Mouse (Mus musculus): ENCODE results near the gene Cop1.
A peak's percentile ranks its signal among the peaks of the same experiment; 100 is the strongest.

Gene Cop1

GRCm38 (mm10) chr1:159290219-159290618 is 58.1 kb downstream of the Cop1 start:
- DNase-seq (ENCODE audit: low read depth, low spot score) = peak; percentile 68

- no peak for DNase-seq (ENCODE audit: low read depth, low spot score)
These were observed 58.7 kb downstream of the Cop1 start for GRCm38 (mm10) chr1:159290859-159291258.

- DNase-seq (ENCODE audit: low read depth, low spot score) = no peak
These were observed 69.4 kb downstream of the Cop1 start for GRCm38 (mm10) chr1:159301418-159302082.

GRCm38 (mm10) chr1:159313625-159314024 is 81.5 kb downstream of the Cop1 start:
- no peak for DNase-seq (ENCODE audit: low read depth, low spot score)

- DNase-seq (ENCODE audit: low read depth, low spot score) = peak; percentile 43
These were observed 90.5 kb downstream of the Cop1 start for GRCm38 (mm10) chr1:159322586-159322985.

- DNase-seq (ENCODE audit: low read depth, low spot score) = peak; percentile 53
These were observed 98.9 kb downstream of the Cop1 start for GRCm38 (mm10) chr1:159331008-159331407.

GRCm38 (mm10) chr1:159334157-159334556 is 102.0 kb downstream of the Cop1 start:
- no peak for DNase-seq (ENCODE audit: low read depth, low spot score)

GRCm38 (mm10) chr1:159342355-159342754 is 110.2 kb downstream of the Cop1 start:
- DNase-seq (ENCODE audit: low read depth, low spot score) = peak; percentile 16

GRCm38 (mm10) chr1:159355027-159355570 is 123.0 kb downstream of the Cop1 start:
- DNase-seq (ENCODE audit: low read depth, low spot score) = peak; percentile 68

- DNase-seq (ENCODE audit: low read depth, low spot score) = peak; percentile 37
These were observed 126.6 kb downstream of the Cop1 start for GRCm38 (mm10) chr1:159358713-159359112.

GRCm38 (mm10) chr1:159371881-159372390 is 139.8 kb downstream of the Cop1 start:
- DNase-seq (ENCODE audit: low read depth, low spot score) = no peak

- no peak for DNase-seq (ENCODE audit: low read depth, low spot score)
These were observed 150.1 kb downstream of the Cop1 start for GRCm38 (mm10) chr1:159382218-159382617.

GRCm38 (mm10) chr1:159382916-159383315 is 150.8 kb downstream of the Cop1 start:
- no peak for DNase-seq (ENCODE audit: low read depth, low spot score)

GRCm38 (mm10) chr1:159386458-159386857 is 154.3 kb downstream of the Cop1 start:
- DNase-seq (ENCODE audit: low read depth, low spot score) = peak; percentile 72

- DNase-seq (ENCODE audit: low read depth, low spot score) = peak; percentile 47
These were observed 156.5 kb downstream of the Cop1 start for GRCm38 (mm10) chr1:159388565-159389024.

GRCm38 (mm10) chr1:159390049-159390448 is 157.9 kb downstream of the Cop1 start:
- peak; percentile 89 for DNase-seq (ENCODE audit: low read depth, low spot score)

- peak; percentile 51 for DNase-seq (ENCODE audit: low read depth, low spot score)
These were observed 160.5 kb downstream of the Cop1 start for GRCm38 (mm10) chr1:159392667-159393066.

GRCm38 (mm10) chr1:159393070-159393699 is 161.1 kb downstream of the Cop1 start:
- DNase-seq (ENCODE audit: low read depth, low spot score) = peak; percentile 94

GRCm38 (mm10) chr1:159393931-159394330 is 161.8 kb downstream of the Cop1 start:
- DNase-seq (ENCODE audit: low read depth, low spot score) = no peak

GRCm38 (mm10) chr1:159396515-159396914 is 164.4 kb downstream of the Cop1 start:
- peak; percentile 66 for DNase-seq (ENCODE audit: low read depth, low spot score)

Data from brain, adult 2 months (tissue).